Mouse (Mus musculus): Measurements from ENCODE around the gene Taldo1. TPM values are rescaled to one million over a fixed set of nuclear protein-coding genes. Genes with fewer than 3 reads are reported as not detected.
"Not testable (repeated sequence)": the region's sequence is repeated elsewhere in the genome, so short reads cannot be mapped to it uniquely, and the experiment has no call there.

The Taldo1 gene
- polyA plus RNA-seq, 1 experiment: 224 TPM

GRCm38 (mm10) chr7:141443828-141444237 lies 51.8 kb downstream of the Taldo1 start, which contains the start of gene Pidd1:
Pidd1 (minus strand) TSS chr7:141444025.
- peak; percentile 86 for DNase-seq (ENCODE audit: low read depth)
- TF ChIP-seq POLR2A (IDR thresholded peaks at IDR 0.05; ENCODE audit: borderline replicate concordance, extremely low read depth, insufficient read depth, insufficient read length, poor library complexity, severe bottlenecking) (peak; percentile 44; the same call in 1 of the 2 replicates), CTCF (IDR thresholded peaks at IDR 0.05; ENCODE audit: borderline replicate concordance, extremely low read depth, insufficient read depth, insufficient read length) (no peak)

GRCm38 (mm10) chr7:141446374-141446773 lies 54.4 kb downstream of the Taldo1 start:
- not testable (repeated sequence) for DNase-seq (ENCODE audit: low read depth)

- TF ChIP-seq CTCF (IDR thresholded peaks at IDR 0.05; ENCODE audit: borderline replicate concordance, extremely low read depth, insufficient read depth, insufficient read length): no peak
- peak; percentile 83 for TF ChIP-seq POLR2A (IDR thresholded peaks at IDR 0.05; ENCODE audit: borderline replicate concordance, extremely low read depth, insufficient read depth, insufficient read length, poor library complexity, severe bottlenecking)
- DNase-seq (ENCODE audit: low read depth): peak; percentile 98
Observed at GRCm38 (mm10) chr7:141447110-141447991, 55.4 kb downstream of the Taldo1 start, which contains the start of gene Rplp2. Rplp2 (plus strand) TSS chr7:141447370.

- no peak for TF ChIP-seq POLR2A (IDR thresholded peaks at IDR 0.05; ENCODE audit: borderline replicate concordance, extremely low read depth, insufficient read depth, insufficient read length, poor library complexity, severe bottlenecking)
- no peak for TF ChIP-seq CTCF (IDR thresholded peaks at IDR 0.05; ENCODE audit: borderline replicate concordance, extremely low read depth, insufficient read depth, insufficient read length)
- no peak for DNase-seq (ENCODE audit: low read depth)
Observed at GRCm38 (mm10) chr7:141451928-141452327, 59.9 kb downstream of the Taldo1 start.

Other genes with a start within 250 kb of the Taldo1 start
- 35.2 and 41.2 TPM in 2 replicates for gene Rnh1, start 219.3 kb upstream of the Taldo1 start, polyA plus RNA-seq (2012; rRNA removed)
- 150 and 154 TPM in 2 replicates for gene Hras, start 198.2 kb upstream of the Taldo1 start, polyA plus RNA-seq (2012; rRNA removed)
- 19.8 and 22.8 TPM in 2 replicates for gene Lrrc56, start 198.0 kb upstream of the Taldo1 start, polyA plus RNA-seq (2012; rRNA removed)
- 3.1 and 4.9 TPM in 2 replicates for gene Lmntd2, start 178.1 kb upstream of the Taldo1 start, polyA plus RNA-seq (2012; rRNA removed)
- gene Rassf7, start 176.3 kb upstream of the Taldo1 start, polyA plus RNA-seq (2012; rRNA removed): 25.0 and 39.3 TPM in 2 replicates
- 19.9 and 47.1 TPM in 2 replicates for gene Phrf1, start 163.4 kb upstream of the Taldo1 start, polyA plus RNA-seq (2012; rRNA removed)
- 1.3 and 1.6 TPM in 2 replicates for gene Irf7, start 125.7 kb upstream of the Taldo1 start, polyA plus RNA-seq (2012; rRNA removed)
- 0.04 and 0.06 TPM in 2 replicates for gene Cdhr5, start 115.4 kb upstream of the Taldo1 start, polyA plus RNA-seq (2012; rRNA removed)
- gene Sct, start 113.1 kb upstream of the Taldo1 start, polyA plus RNA-seq (2012; rRNA removed): 2.4 and 3.8 TPM in 2 replicates
- gene Drd4, start 100.2 kb upstream of the Taldo1 start, polyA plus RNA-seq (2012; rRNA removed): 1.2 and 1.4 TPM in 2 replicates
- 43.3 and 82.1 TPM in 2 replicates for gene Deaf1, start 64.5 kb upstream of the Taldo1 start, polyA plus RNA-seq (2012; rRNA removed)
- gene Tmem80, start 64.5 kb upstream of the Taldo1 start, polyA plus RNA-seq (2012; rRNA removed): 62.2 and 84.7 TPM in 2 replicates
- gene Eps8l2, start 53.3 kb upstream of the Taldo1 start, polyA plus RNA-seq (2012; rRNA removed): 1.5 and 1.6 TPM in 2 replicates
- 70.9 and 84.3 TPM in 2 replicates for gene Gatd1, start 21.9 kb downstream of the Taldo1 start, polyA plus RNA-seq (2012; rRNA removed)
- gene Cend1, start 37.3 kb downstream of the Taldo1 start, polyA plus RNA-seq (2012; rRNA removed): 24.3 and 54.4 TPM in 2 replicates
- gene Slc25a22, start 45.7 kb downstream of the Taldo1 start, polyA plus RNA-seq (2012; rRNA removed): 145 and 205 TPM in 2 replicates
- gene Pidd1, start 51.8 kb downstream of the Taldo1 start, polyA plus RNA-seq (2012; rRNA removed): 16.0 and 23.9 TPM in 2 replicates
- gene Rplp2, start 55.2 kb downstream of the Taldo1 start, polyA plus RNA-seq (2012; rRNA removed): 705 and 779 TPM in 2 replicates
- gene Pnpla2, start 63.0 kb downstream of the Taldo1 start, polyA plus RNA-seq (2012; rRNA removed): 19.3 and 19.8 TPM in 2 replicates
- 5.1 and 5.4 TPM in 2 replicates for gene Cracr2b, start 68.9 kb downstream of the Taldo1 start, polyA plus RNA-seq (2012; rRNA removed)
- gene Cd151, start 75.2 kb downstream of the Taldo1 start, polyA plus RNA-seq (2012; rRNA removed): 99.7 and 130 TPM in 2 replicates
- 47.0 and 48.7 TPM in 2 replicates for gene Polr2l, start 82.9 kb downstream of the Taldo1 start, polyA plus RNA-seq (2012; rRNA removed)
- gene Tspan4, start 83.0 kb downstream of the Taldo1 start, polyA plus RNA-seq (2012; rRNA removed): 43.8 and 44.2 TPM in 2 replicates
- 29.4 and 34.8 TPM in 2 replicates for gene Chid1, start 147.7 kb downstream of the Taldo1 start, polyA plus RNA-seq (2012; rRNA removed)
- 35.1 and 70.7 TPM in 2 replicates for gene Ap2a2, start 170.0 kb downstream of the Taldo1 start, polyA plus RNA-seq (2012; rRNA removed)

All from brain, embryonic 14.5 days (tissue).